Mouse (Mus musculus) myocyte (in vitro differentiated cells): ENCODE data around the gene Prkrip1. TPM values are rescaled to one million over a fixed set of nuclear protein-coding genes. Genes with fewer than 3 reads are reported as not detected.

ENCODE experiments used
- H3K27me3 ChIP-seq: one replicate; pipeline ENCODE4 v1.6.1; 2011; ENCODE audit not compliant: control insufficient read depth, insufficient read depth, insufficient read length
- H3K36me3 ChIP-seq: one replicate; pipeline ENCODE4 v1.6.1; 2011; ENCODE audit not compliant: control insufficient read depth, insufficient read depth
- H3K4me2 ChIP-seq: one replicate; pipeline ENCODE4 v1.6.1; 2011; ENCODE audit warnings: low read depth, control low read depth
- H3K4me3 ChIP-seq: one replicate; pipeline ENCODE4 v1.5.1; 2011; ENCODE audit warnings: mild to moderate bottlenecking, control low read depth, moderate library complexity
- H3K79me2 ChIP-seq: one replicate; pipeline ENCODE4 v1.6.1; 2011; ENCODE audit not compliant: control insufficient read depth, insufficient read depth
- H3ac ChIP-seq: one replicate; pipeline ENCODE4 v1.6.1; 2011; ENCODE audit not compliant: control insufficient read depth, insufficient read length
- CEBPB ChIP-seq: IDR thresholded peaks from 2 replicates; pipeline ENCODE4 v1.6.1; 2011; ENCODE audit warnings: mild to moderate bottlenecking, moderate library complexity; ENCODE audit not compliant: poor library complexity, insufficient read depth, severe bottlenecking
- E2F4 ChIP-seq: IDR thresholded peaks from one replicate; pipeline ENCODE4 v1.6.1; 2011; ENCODE audit warnings: mild to moderate bottlenecking, control low read depth, moderate library complexity; ENCODE audit not compliant: insufficient read depth
- MAX ChIP-seq: IDR thresholded peaks from one replicate; pipeline ENCODE4 v1.6.1; 2011; ENCODE audit warnings: low read depth, mild to moderate bottlenecking, control low read depth
- MYOD1 ChIP-seq, 3 experiments: IDR thresholded peaks; one replicate each; pipeline ENCODE4 v1.6.1; 2011; ENCODE audit warnings: control low read depth in 2 of 3, low read depth in 2 of 3, mild to moderate bottlenecking in 2 of 3, moderate library complexity in 1 of 3; ENCODE audit not compliant: insufficient read length in 2 of 3, control insufficient read depth in 1 of 3
- MYOG ChIP-seq, 3 experiments: IDR thresholded peaks; one replicate each; pipeline ENCODE4 v1.6.1; 2011; ENCODE audit warnings: control low read depth in 2 of 3, low read depth in 2 of 3, mild to moderate bottlenecking in 2 of 3; ENCODE audit not compliant: insufficient read length in 2 of 3, control insufficient read depth in 1 of 3, insufficient read depth in 1 of 3
- POLR2A ChIP-seq: IDR thresholded peaks from one replicate; pipeline ENCODE4 v1.6.1; 2011; ENCODE audit warnings: low read depth, mild to moderate bottlenecking, control low read depth, moderate library complexity; ENCODE audit not compliant: insufficient read length
- POLR2AphosphoS2 ChIP-seq: IDR thresholded peaks from one replicate; pipeline ENCODE4 v1.6.1; 2011; ENCODE audit warnings: low read depth, control low read depth; ENCODE audit not compliant: insufficient read length
- REST ChIP-seq: IDR thresholded peaks from one replicate; pipeline ENCODE4 v1.6.1; 2011; ENCODE audit warnings: mild to moderate bottlenecking, control low read depth, moderate library complexity; ENCODE audit not compliant: insufficient read depth, insufficient read length
- SRF ChIP-seq: IDR thresholded peaks from one replicate; pipeline ENCODE4 v1.6.1; 2011; ENCODE audit warnings: low read depth; ENCODE audit not compliant: control insufficient read depth, insufficient read length
- TCF12 ChIP-seq: IDR thresholded peaks from one replicate; pipeline ENCODE4 v1.6.1; 2011; ENCODE audit warnings: mild to moderate bottlenecking, control low read depth; ENCODE audit not compliant: poor library complexity, insufficient read depth, severe bottlenecking
- TCF3 ChIP-seq: IDR thresholded peaks from one replicate; pipeline ENCODE4 v1.6.1; 2011; ENCODE audit warnings: low read depth, control low read depth; ENCODE audit not compliant: insufficient read length
- USF1 ChIP-seq: IDR thresholded peaks from one replicate; pipeline ENCODE4 v1.6.1; 2011; ENCODE audit warnings: low read depth, mild to moderate bottlenecking, control low read depth, moderate library complexity
- polyA plus RNA-seq: library from polyadenylated mRNA; unstranded; fragments of >200 nt; fragmentation: generic; extraction: Trizol; gene quantifications from one replicate; pipeline ENCODE4 v1.2.1, GENCODE M21; 2012; ENCODE audit warnings: missing spikeins

The Prkrip1 gene
- 58.4 TPM for polyA plus RNA-seq

- peak within 1 kb of the TSS; percentile 77 for H3K4me3 ChIP-seq
- peaks cover 21% of the 10 kb centered on the region for H3K36me3 ChIP-seq
- H3K79me2 ChIP-seq = peaks cover 18% of the 10 kb centered on the region
- TF ChIP-seq POLR2A (peak; percentile 40), E2F4 (peak; percentile 39), MYOG (IDR thresholded peaks at IDR 0.05; ENCODE audit: control insufficient read depth in 1 of 3, insufficient read depth in 1 of 3, insufficient read length in 2 of 3, low read depth in 2 of 3) (no peak)
- no peaks in the 10 kb centered on the region for H3K27me3 ChIP-seq
- peak within 1 kb of the TSS; percentile 47 for H3ac ChIP-seq
- peak within 1 kb of the TSS; percentile 92 for H3K4me2 ChIP-seq
Measured at GRCm38 (mm10) chr5:136198474-136199391, at the start of gene Prkrip1. Prkrip1 (minus strand) TSS chr5:136198963.

- H3K27me3 ChIP-seq = no peaks in the 10 kb centered on the region
- H3K4me3 ChIP-seq = no peak overlapping the region
- no peaks in the 10 kb centered on the region for H3K36me3 ChIP-seq
- H3K79me2 ChIP-seq = no peaks in the 10 kb centered on the region
- no peak overlapping the region for H3ac ChIP-seq
- no peak overlapping the region for H3K4me2 ChIP-seq
- TF ChIP-seq USF1 (no peak), SRF (no peak), MYOD1 (IDR thresholded peaks at IDR 0.05; ENCODE audit: control insufficient read depth in 1 of 3, insufficient read length in 2 of 3, low read depth in 2 of 3) (no peak), POLR2AphosphoS2 (no peak), TCF12 (no peak), MYOG (IDR thresholded peaks at IDR 0.05; ENCODE audit: control insufficient read depth in 1 of 3, insufficient read depth in 1 of 3, insufficient read length in 2 of 3, low read depth in 2 of 3) (no peak), POLR2A (no peak), TCF3 (no peak), MAX (no peak), CEBPB (no peak), REST (no peak), E2F4 (no peak)
Measured at GRCm38 (mm10) chr5:136248441-136248840, 49.7 kb upstream of the Prkrip1 start.

- Histone ChIP-seq H3ac (peak within 1 kb of the TSS; percentile 54), H3K36me3 (no peaks in the 10 kb centered on the region), H3K4me2 (peak within 1 kb of the TSS; percentile 97), H3K79me2 (no peaks in the 10 kb centered on the region), H3K4me3 (peak within 1 kb of the TSS; percentile 57), H3K27me3 (no peaks in the 10 kb centered on the region)
- no peak for TF ChIP-seq POLR2AphosphoS2
- peak in 1 of 3 experiments; percentile 30 for TF ChIP-seq MYOG (IDR thresholded peaks at IDR 0.05; ENCODE audit: control insufficient read depth in 1 of 3, insufficient read depth in 1 of 3, insufficient read length in 2 of 3, low read depth in 2 of 3)
- TF ChIP-seq USF1 = no peak
- peak in 2 of 3 experiments; percentile 77 to 83 for TF ChIP-seq MYOD1 (IDR thresholded peaks at IDR 0.05; ENCODE audit: control insufficient read depth in 1 of 3, insufficient read length in 2 of 3, low read depth in 2 of 3)
Measured at GRCm38 (mm10) chr5:136246452-136246838, 47.7 kb upstream of the Prkrip1 start, which contains the start of gene Sh2b2. Sh2b2 (minus strand) TSS chr5:136246556.

- no peaks in the 10 kb centered on the region for H3K79me2 ChIP-seq
- peak overlapping the region; percentile 97 for H3K4me2 ChIP-seq
- TF ChIP-seq MYOG (IDR thresholded peaks at IDR 0.05; ENCODE audit: control insufficient read depth in 1 of 3, insufficient read depth in 1 of 3, insufficient read length in 2 of 3, low read depth in 2 of 3) (no peak), TCF3 (no peak), MAX (no peak), MYOD1 (IDR thresholded peaks at IDR 0.05; ENCODE audit: control insufficient read depth in 1 of 3, insufficient read length in 2 of 3, low read depth in 2 of 3) (no peak), POLR2AphosphoS2 (no peak), TCF12 (no peak), REST (no peak), CEBPB (no peak), POLR2A (no peak), USF1 (no peak)
- peak overlapping the region; percentile 54 for H3ac ChIP-seq
- no peaks in the 10 kb centered on the region for H3K27me3 ChIP-seq
- H3K36me3 ChIP-seq = no peaks in the 10 kb centered on the region
- peak overlapping the region; percentile 57 for H3K4me3 ChIP-seq
Measured at GRCm38 (mm10) chr5:136245541-136246451, 47.0 kb upstream of the Prkrip1 start.
